Mouse (Mus musculus) kidney, postnatal 0 days (tissue): Measurements from ENCODE around the gene Exoc6b. TPM values are rescaled to one million over a fixed set of nuclear protein-coding genes. Genes with fewer than 3 reads are reported as not detected.

Source experiments
- ATAC-seq: fragments of 200-750 bp; cut with Nextera tagmentation; replicated peaks from 2 replicates; pipeline ENCODE4 v1.8.0; 2017; ENCODE audit warnings: low read depth, moderate number of reproducible peaks, moderate TSS enrichment, moderate library complexity; ENCODE audit not compliant: low FRiP score
- DNase-seq: peaks from one replicate; pipeline ENCODE4 v3.0.0-alpha.2; 2016; ENCODE audit warnings: low spot score
- H3K27ac ChIP-seq: fragments of 300-500 bp; sonication (generic); 2 replicates; pipeline ENCODE4 v1.5.1; 2014; ENCODE audit warnings: mild to moderate bottlenecking
- H3K27me3 ChIP-seq: fragments of 300-500 bp; sonication (generic); 2 replicates; pipeline ENCODE4 v1.6.1; 2014; ENCODE audit warnings: low read length, mixed read lengths; ENCODE audit not compliant: insufficient read depth
- H3K36me3 ChIP-seq: fragments of 300-500 bp; sonication (generic); 2 replicates; pipeline ENCODE4 v1.6.1; 2014; ENCODE audit warnings: low read length, mixed read lengths; ENCODE audit not compliant: insufficient read depth
- H3K4me1 ChIP-seq: fragments of 300-500 bp; sonication (generic); replicated peaks from 2 replicates; pipeline ENCODE4 v1.6.1; 2014; ENCODE audit warnings: antibody characterized with exemption, low read length, mixed read lengths; ENCODE audit not compliant: insufficient read depth
- H3K4me2 ChIP-seq: fragments of 300-500 bp; sonication (generic); 2 replicates; pipeline ENCODE4 v1.6.1; 2014; ENCODE audit warnings: mild to moderate bottlenecking, low read length, moderate library complexity, mixed read lengths
- H3K4me3 ChIP-seq: fragments of 300-500 bp; sonication (generic); replicated peaks from 2 replicates; pipeline ENCODE4 v1.5.1; 2014; ENCODE audit warnings: low read depth, low read length
- H3K9ac ChIP-seq: fragments of 300-500 bp; sonication (generic); 2 replicates; pipeline ENCODE4 v1.6.1; 2014; ENCODE audit warnings: low read depth, low read length
- H3K9me3 ChIP-seq: fragments of 300-500 bp; sonication (generic); replicated peaks from 2 replicates; pipeline ENCODE4 v1.6.1; 2016; ENCODE audit warnings: low read length, inconsistent platforms, mixed read lengths
- CTCF ChIP-seq: IDR thresholded peaks from 2 replicates; pipeline ENCODE4 v1.5.1; 2016; ENCODE audit warnings: antibody characterized with exemption, low read depth, mild to moderate bottlenecking, moderate library complexity
- WGBS: fragments of 180-500 bp; shearing (Covaris S2); extraction: QIAGEN DNeasy Blood & Tissue Kit; methylation state at CpG from one replicate; pipeline ENCODE4 v1.1.7; 2014; 5-methylcytosine and 5-hydroxymethylcytosine counted together
- polyA plus RNA-seq: library from polyadenylated mRNA; unstranded; fragments of >200 nt; fragmentation: Nextera tagmentation; extraction: Ambion mirVana; gene quantifications from 2 replicates; pipeline ENCODE4 v1.2.1, GENCODE M21; 2015

The Exoc6b gene
- polyA plus RNA-seq, 1 experiment from 2014 or later = 16.7 TPM

GRCm38 (mm10) chr6:85013906-85014305 is 55.4 kb downstream of the Exoc6b start:
- Histone ChIP-seq H3K36me3 (0 out of 2 replicates have a peak, but pooled peaks cover 3% of the 10 kb centered on the region), H3K4me1 (no peaks in the 10 kb centered on the region), H3K9ac (no peak overlapping the region), H3K4me2 (no peak overlapping the region), H3K4me3 (no peak overlapping the region), H3K27ac (no peak overlapping the region), H3K9me3 (no peaks in the 10 kb centered on the region), H3K27me3 (no peaks in the 10 kb centered on the region)
- ATAC-seq = no peak
- no peak for DNase-seq
- no peak for TF ChIP-seq CTCF
- WGBS = 87% methylated on average over 2 of the region's 2 CpGs

GRCm38 (mm10) chr6:85010397-85010796 is 58.9 kb downstream of the Exoc6b start:
- 86% methylated on average over 2 of the region's 2 CpGs for WGBS
- H3K27me3 ChIP-seq = no peaks in the 10 kb centered on the region
- H3K4me1 ChIP-seq = no peaks in the 10 kb centered on the region
- no peak for DNase-seq
- H3K4me3 ChIP-seq = no peak overlapping the region
- H3K4me2 ChIP-seq = no peak overlapping the region
- no peak overlapping the region for H3K9ac ChIP-seq
- 0 out of 2 replicates have a peak, but pooled peaks cover 3% of the 10 kb centered on the region for H3K36me3 ChIP-seq
- no peak for ATAC-seq
- TF ChIP-seq CTCF = no peak
- H3K27ac ChIP-seq = no peak overlapping the region
- no peaks in the 10 kb centered on the region for H3K9me3 ChIP-seq

- no peak overlapping the region for H3K27ac ChIP-seq
- H3K9ac ChIP-seq = no peak overlapping the region
- no peak overlapping the region for H3K4me3 ChIP-seq
- H3K9me3 ChIP-seq = no peaks in the 10 kb centered on the region
- H3K4me2 ChIP-seq = no peak overlapping the region
- ATAC-seq = no peak
- 0 out of 2 replicates have a peak, but pooled peaks cover 2% of the 10 kb centered on the region for H3K36me3 ChIP-seq
- no peaks in the 10 kb centered on the region for H3K4me1 ChIP-seq
- peak; percentile 14; the same call in 1 of the 2 replicates for TF ChIP-seq CTCF
- DNase-seq = no peak
- H3K27me3 ChIP-seq = no peaks in the 10 kb centered on the region
Observed at GRCm38 (mm10) chr6:84995418-84995817, 73.9 kb downstream of the Exoc6b start.

- TF ChIP-seq CTCF = no peak
- WGBS = 42% methylated on average over 3 of the region's 3 CpGs
Observed at GRCm38 (mm10) chr6:84976563-84976971, 92.7 kb downstream of the Exoc6b start.

GRCm38 (mm10) chr6:84968531-84968930 is 100.8 kb downstream of the Exoc6b start:
- ATAC-seq (no peak), DNase-seq (no peak)
- WGBS = 74% methylated on average over 1 of the region's 1 CpGs
- TF ChIP-seq CTCF = no peak
- Histone ChIP-seq H3K27ac (no peak overlapping the region), H3K9ac (no peak overlapping the region), H3K36me3 (no peaks in the 10 kb centered on the region), H3K4me3 (no peak overlapping the region), H3K27me3 (no peaks in the 10 kb centered on the region), H3K9me3 (no peaks in the 10 kb centered on the region), H3K4me1 (no peaks in the 10 kb centered on the region), H3K4me2 (no peak overlapping the region)

More at GRCm38 (mm10) chr6:84976563-84976971, 92.7 kb downstream of the Exoc6b start:
- Histone ChIP-seq H3K4me3 (no peak overlapping the region), H3K4me1 (no peaks in the 10 kb centered on the region), H3K27me3 (no peaks in the 10 kb centered on the region), H3K27ac (no peak overlapping the region), H3K36me3 (no peaks in the 10 kb centered on the region), H3K9me3 (no peaks in the 10 kb centered on the region), H3K4me2 (no peak overlapping the region), H3K9ac (no peak overlapping the region)
- DNase-seq (peak; percentile 9), ATAC-seq (no peak)

GRCm38 (mm10) chr6:84964729-84965415 is 104.4 kb downstream of the Exoc6b start:
- H3K9me3 ChIP-seq = no peaks in the 10 kb centered on the region
- H3K36me3 ChIP-seq = no peaks in the 10 kb centered on the region
- H3K27me3 ChIP-seq = no peaks in the 10 kb centered on the region
- 76% methylated on average over 5 of the region's 5 CpGs for WGBS
- H3K9ac ChIP-seq = no peak overlapping the region
- DNase-seq (no peak), ATAC-seq (no peak)
- no peak overlapping the region for H3K27ac ChIP-seq
- no peak for TF ChIP-seq CTCF
- no peak overlapping the region for H3K4me2 ChIP-seq
- H3K4me1 ChIP-seq = no peaks in the 10 kb centered on the region
- no peak overlapping the region for H3K4me3 ChIP-seq
